Mouse (Mus musculus) thymus, adult 2 months (tissue): ENCODE data around the gene Rpl9-ps6. TPM values are rescaled to one million over a fixed set of nuclear protein-coding genes. Genes with fewer than 3 reads are reported as not detected.

Experiments
- DNase-seq: peaks from one replicate; pipeline ENCODE4 v3.0.0; 2021
- H3K27ac ChIP-seq: fragments of 200-500 bp; 2 replicates; pipeline ENCODE4 v1.5.1; 2012; ENCODE audit warnings: low read length, control low read depth; ENCODE audit not compliant: control insufficient read depth, insufficient read depth
- H3K27me3 ChIP-seq: fragments of 200-500 bp; 2 replicates; pipeline ENCODE4 v1.6.1; 2012; ENCODE audit warnings: mild to moderate bottlenecking, low read length, moderate library complexity, mixed read lengths; ENCODE audit not compliant: control insufficient read depth, insufficient read depth
- H3K36me3 ChIP-seq: fragments of 200-500 bp; 2 replicates; pipeline ENCODE4 v1.6.1; 2012; ENCODE audit warnings: mild to moderate bottlenecking, low read length, moderate library complexity; ENCODE audit not compliant: control insufficient read depth, insufficient read depth
- H3K4me1 ChIP-seq: fragments of 200-500 bp; replicated peaks from 2 replicates; pipeline ENCODE4 v1.6.1; 2012; ENCODE audit warnings: low read length; ENCODE audit not compliant: control insufficient read depth, insufficient read depth
- H3K4me3 ChIP-seq: fragments of 200-500 bp; 2 replicates; pipeline ENCODE4 v1.5.1; 2012; ENCODE audit warnings: mild to moderate bottlenecking, low read length, control low read depth, moderate library complexity; ENCODE audit not compliant: control insufficient read depth, insufficient read depth
- CTCF ChIP-seq: fragments of 200-500 bp; IDR thresholded peaks from 2 replicates; pipeline ENCODE4 v1.5.1; 2012; ENCODE audit warnings: mild to moderate bottlenecking, control low read depth, low read length, moderate library complexity, borderline replicate concordance; ENCODE audit not compliant: control insufficient read depth, poor library complexity, insufficient read depth; ENCODE audit errors: extremely low read depth
- POLR2A ChIP-seq: fragments of 200-500 bp; IDR thresholded peaks from 2 replicates; pipeline ENCODE4 v1.6.1; 2012; ENCODE audit warnings: mild to moderate bottlenecking, low read length, control low read depth, moderate library complexity; ENCODE audit not compliant: control insufficient read depth, poor library complexity, insufficient read depth; ENCODE audit errors: extremely low read depth
- WGBS: fragments of 180-500 bp; shearing (Covaris S2); methylation state at CpG from one replicate; pipeline ENCODE4 v1.1.7; 2018; 5-methylcytosine and 5-hydroxymethylcytosine counted together
- polyA plus RNA-seq: library from polyadenylated mRNA; depleted of rRNA; stranded (reverse); fragments of >200 nt; gene quantifications from 2 replicates; pipeline ENCODE4 v1.2.3, GENCODE M21; 2012

The Rpl9-ps6 gene
- polyA plus RNA-seq, 1 experiment, result 8.0 TPM

GRCm38 (mm10) chr19:32506081-32506480 is 39.7 kb upstream of the Rpl9-ps6 start:
- no peak overlapping the region for H3K4me3 ChIP-seq
- peaks cover 14% of the 10 kb centered on the region for H3K36me3 ChIP-seq
- 94% methylated on average over 8 of the region's 8 CpGs for WGBS
- no peak for DNase-seq
- TF ChIP-seq POLR2A, result no peak
- TF ChIP-seq CTCF, result no peak
- H3K27ac ChIP-seq, result no peak overlapping the region
- no peaks in the 10 kb centered on the region for H3K4me1 ChIP-seq
- no peaks in the 10 kb centered on the region for H3K27me3 ChIP-seq

- Histone ChIP-seq H3K36me3 (peaks cover 7% of the 10 kb centered on the region), H3K4me3 (no peak overlapping the region), H3K27ac (no peak overlapping the region), H3K27me3 (no peaks in the 10 kb centered on the region), H3K4me1 (peaks cover 4% of the 10 kb centered on the region; the same call in 1 of the 2 replicates)
- WGBS, result 76% methylated on average over 6 of the region's 6 CpGs
- DNase-seq, result no peak
- TF ChIP-seq POLR2A (no peak), CTCF (no peak)
Observed at GRCm38 (mm10) chr19:32501414-32501813, 35.0 kb upstream of the Rpl9-ps6 start.

- WGBS, result 94% methylated on average over 5 of the region's 5 CpGs
- no peak overlapping the region for H3K27ac ChIP-seq
- no peaks in the 10 kb centered on the region for H3K27me3 ChIP-seq
- peaks cover 28% of the 10 kb centered on the region for H3K36me3 ChIP-seq
- DNase-seq, result no peak
- H3K4me3 ChIP-seq, result no peak overlapping the region
- peaks cover 6% of the 10 kb centered on the region for H3K4me1 ChIP-seq
- no peak for TF ChIP-seq CTCF
- TF ChIP-seq POLR2A, result no peak
Observed at GRCm38 (mm10) chr19:32498002-32498401, 31.6 kb upstream of the Rpl9-ps6 start.

GRCm38 (mm10) chr19:32497411-32497810 is 31.0 kb upstream of the Rpl9-ps6 start:
- DNase-seq, result no peak
- peaks cover 29% of the 10 kb centered on the region for H3K36me3 ChIP-seq
- TF ChIP-seq CTCF (no peak), POLR2A (no peak)
- WGBS, result 32% methylated on average over 6 of the region's 6 CpGs
- H3K4me1 ChIP-seq, result peaks cover 6% of the 10 kb centered on the region
- no peaks in the 10 kb centered on the region for H3K27me3 ChIP-seq
- no peak overlapping the region for H3K4me3 ChIP-seq
- no peak overlapping the region for H3K27ac ChIP-seq

DNA sequence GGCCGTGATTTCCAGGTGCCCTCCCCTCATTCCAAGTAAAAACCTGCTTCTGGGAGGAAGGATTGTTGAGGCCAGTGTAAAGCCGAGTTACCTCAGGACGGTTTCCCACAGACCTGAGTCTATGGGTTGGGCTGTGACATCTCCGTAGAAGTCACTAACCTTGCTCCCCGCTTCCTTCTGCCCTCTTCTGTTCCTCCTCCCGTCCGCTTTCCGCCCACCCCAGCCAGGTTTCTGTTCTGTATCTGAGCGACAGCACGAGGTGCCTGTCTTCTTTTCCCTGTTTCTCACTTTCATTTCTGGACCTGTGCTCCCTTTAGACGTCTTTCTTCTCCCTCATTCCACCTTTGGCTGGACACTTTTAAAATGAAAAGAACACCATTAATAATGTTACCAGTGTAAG is 28.7 kb upstream of the Rpl9-ps6 start:
- Histone ChIP-seq H3K27me3 (no peaks in the 10 kb centered on the region), H3K27ac (no peak overlapping the region), H3K4me3 (no peak overlapping the region), H3K4me1 (peaks cover 8% of the 10 kb centered on the region), H3K36me3 (peaks cover 34% of the 10 kb centered on the region)
- TF ChIP-seq POLR2A, result no peak
- no peak for TF ChIP-seq CTCF
- DNase-seq, result no peak
- WGBS, result 92% methylated on average over 11 of the region's 11 CpGs

DNA sequence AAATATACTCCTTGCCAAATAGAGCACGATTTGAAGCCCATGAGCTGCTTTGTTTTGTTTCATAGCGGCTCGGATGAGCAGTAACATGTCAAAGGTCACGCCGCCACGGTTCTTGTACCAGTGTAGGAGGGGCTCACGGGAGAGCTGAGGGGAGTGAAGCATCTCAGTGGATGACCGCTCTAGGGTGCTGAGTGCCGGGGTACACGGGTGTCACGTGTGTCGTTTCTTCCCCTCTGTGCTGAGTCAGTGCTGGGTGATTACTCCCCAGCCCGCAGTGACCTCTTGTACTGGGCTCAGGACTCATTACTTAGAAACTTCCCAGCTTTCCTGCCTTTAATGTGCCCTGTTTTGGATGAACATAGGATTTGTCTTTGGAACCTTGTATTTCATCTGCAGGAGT is 28.2 kb upstream of the Rpl9-ps6 start:
- Histone ChIP-seq H3K27ac (no peak overlapping the region), H3K4me1 (peaks cover 8% of the 10 kb centered on the region), H3K27me3 (no peaks in the 10 kb centered on the region), H3K4me3 (no peak overlapping the region), H3K36me3 (peaks cover 34% of the 10 kb centered on the region)
- TF ChIP-seq POLR2A (no peak), CTCF (no peak)
- no peak for DNase-seq
- WGBS, result 97% methylated on average over 13 of the region's 13 CpGs

DNA sequence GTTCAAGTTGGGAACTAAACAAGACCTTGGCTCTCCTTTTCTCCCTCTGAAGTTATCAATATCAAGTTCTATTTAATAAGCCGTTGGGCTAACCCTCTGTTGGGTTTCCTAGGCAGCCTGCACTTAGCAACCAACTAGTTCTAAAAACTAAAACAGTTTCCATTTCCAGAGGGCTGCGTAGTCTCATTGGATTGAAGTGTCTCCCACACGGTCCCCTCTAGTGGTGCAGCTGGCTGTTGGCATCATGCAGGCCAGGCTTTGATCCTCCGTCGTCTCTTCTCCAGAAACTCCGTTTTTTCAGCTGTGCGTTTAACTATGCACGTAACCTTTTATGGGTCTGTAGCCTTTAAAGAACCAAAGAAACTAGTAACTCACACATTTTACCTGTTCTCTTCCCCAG is 27.1 kb upstream of the Rpl9-ps6 start:
- peaks cover 11% of the 10 kb centered on the region for H3K4me1 ChIP-seq
- TF ChIP-seq CTCF (no peak), POLR2A (no peak)
- H3K36me3 ChIP-seq, result peaks cover 34% of the 10 kb centered on the region
- no peak overlapping the region for H3K4me3 ChIP-seq
- no peak overlapping the region for H3K27ac ChIP-seq
- DNase-seq, result no peak
- 93% methylated on average over 8 of the region's 8 CpGs for WGBS
- H3K27me3 ChIP-seq, result no peaks in the 10 kb centered on the region
